Mouse (Mus musculus) large intestine, adult 2 months (tissue): ENCODE results near the gene Add1. TPM values are rescaled to one million over a fixed set of nuclear protein-coding genes. Genes with fewer than 3 reads are reported as not detected.
"Not testable (repeated sequence)": the region's sequence is repeated elsewhere in the genome, so short reads cannot be mapped to it uniquely, and the experiment has no call there.

Experiments
- DNase-seq: peaks from one replicate; pipeline ENCODE4 v3.0.0-alpha.2; 2012; ENCODE audit warnings: low read depth, low spot score
- WGBS: fragments of 180-500 bp; shearing (Covaris S2); methylation state at CpG from one replicate; pipeline ENCODE4 v1.1.7; 2018; 5-methylcytosine and 5-hydroxymethylcytosine counted together
- polyA plus RNA-seq: library from polyadenylated mRNA; depleted of rRNA; stranded (reverse); fragments of >200 nt; gene quantifications from 2 replicates; pipeline ENCODE4 v1.2.3, GENCODE M21; 2012

The Add1 gene
- polyA plus RNA-seq, 1 experiment: 149 TPM

DNA sequence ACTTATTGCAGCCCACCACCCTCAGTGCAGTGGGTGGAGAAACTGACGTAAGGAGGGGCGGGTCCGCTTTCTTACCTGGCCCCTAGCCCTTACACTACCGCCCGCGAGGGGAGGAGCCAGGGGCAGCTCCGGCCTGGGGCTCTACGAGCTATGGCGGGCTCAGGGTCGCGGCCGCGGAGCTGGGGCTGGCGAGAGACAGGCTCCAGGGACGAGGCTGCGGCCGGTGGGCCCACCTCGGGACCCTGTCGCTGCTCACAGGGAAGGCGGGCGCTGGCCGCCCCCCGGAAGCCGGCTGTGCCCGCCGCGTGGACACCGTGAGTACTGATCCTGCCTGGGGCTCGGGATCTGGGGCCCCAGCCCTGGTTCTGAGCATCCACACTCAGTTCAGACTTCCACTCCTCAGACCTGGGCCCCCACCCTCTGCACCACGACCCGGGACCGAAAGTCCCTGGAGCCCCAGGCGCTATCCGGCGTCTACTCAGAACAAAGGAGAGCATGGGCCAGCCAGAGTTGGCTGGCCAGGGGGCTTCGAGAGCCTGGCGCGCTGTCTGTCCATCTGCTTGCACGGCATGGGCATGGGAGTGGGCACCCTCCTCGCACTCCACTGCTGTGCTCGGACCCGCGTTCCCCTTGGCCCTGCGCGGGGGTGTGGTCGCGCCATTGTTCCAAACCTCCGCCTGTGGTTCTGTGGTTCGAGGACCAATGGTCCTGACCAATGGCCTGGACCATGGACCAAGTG is 23.8 kb upstream of the Add1 start:
- no peak for DNase-seq
- WGBS: 1% methylated on average over 49 of the region's 49 CpGs

- 17% methylated on average over 6 of the region's 6 CpGs for WGBS
- no peak for DNase-seq
These were observed 23.2 kb upstream of the Add1 start for GRCm38 (mm10) chr5:34550251-34550650.

DNA sequence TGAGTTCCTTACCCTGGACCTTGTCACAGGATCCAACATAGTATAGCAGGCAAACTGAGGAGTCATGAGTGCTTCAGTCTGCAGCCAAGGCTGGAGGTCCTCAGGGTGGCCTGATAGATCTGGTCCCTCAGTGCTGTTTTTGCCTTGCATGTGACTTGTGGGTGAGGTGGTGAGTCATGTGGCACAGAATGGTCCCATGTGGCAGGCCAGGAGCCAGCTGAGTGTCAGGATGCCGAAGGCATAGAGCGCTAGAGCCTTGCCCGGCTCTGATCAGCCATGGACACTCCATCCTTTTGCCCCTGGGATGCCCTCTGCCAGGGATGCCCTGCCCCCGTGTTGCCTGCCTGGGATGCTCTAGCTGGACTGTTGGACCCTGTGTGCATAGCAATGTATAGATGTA is 21.6 kb upstream of the Add1 start:
- WGBS: 76% methylated on average over 4 of the region's 4 CpGs
- DNase-seq: no peak

DNA sequence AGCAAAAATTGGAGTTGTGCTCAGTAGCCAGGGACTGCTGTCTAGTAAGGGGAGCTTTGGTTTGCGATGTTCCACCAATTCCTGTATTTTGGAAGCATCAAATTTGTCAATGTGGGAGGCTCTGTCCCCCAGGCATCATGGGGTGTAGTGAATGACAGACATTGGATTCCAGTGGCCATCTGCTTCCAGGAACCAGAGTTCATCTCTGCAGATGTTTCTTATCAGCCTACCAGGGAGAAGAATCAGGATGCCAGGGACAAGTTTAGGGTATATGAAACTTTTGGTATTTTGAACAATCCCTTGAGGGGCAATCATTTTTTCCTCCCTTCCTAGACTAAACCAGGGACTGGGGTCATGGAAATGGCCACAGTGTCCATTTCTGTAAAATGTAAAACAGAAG is 9.6 kb upstream of the Add1 start:
- 93% methylated on average over 1 of the region's 1 CpGs for WGBS
- no peak for DNase-seq

- 87% methylated on average over 4 of the region's 4 CpGs for WGBS
- no peak for DNase-seq
These were observed 9.2 kb upstream of the Add1 start for GRCm38 (mm10) chr5:34564291-34564690.

DNA sequence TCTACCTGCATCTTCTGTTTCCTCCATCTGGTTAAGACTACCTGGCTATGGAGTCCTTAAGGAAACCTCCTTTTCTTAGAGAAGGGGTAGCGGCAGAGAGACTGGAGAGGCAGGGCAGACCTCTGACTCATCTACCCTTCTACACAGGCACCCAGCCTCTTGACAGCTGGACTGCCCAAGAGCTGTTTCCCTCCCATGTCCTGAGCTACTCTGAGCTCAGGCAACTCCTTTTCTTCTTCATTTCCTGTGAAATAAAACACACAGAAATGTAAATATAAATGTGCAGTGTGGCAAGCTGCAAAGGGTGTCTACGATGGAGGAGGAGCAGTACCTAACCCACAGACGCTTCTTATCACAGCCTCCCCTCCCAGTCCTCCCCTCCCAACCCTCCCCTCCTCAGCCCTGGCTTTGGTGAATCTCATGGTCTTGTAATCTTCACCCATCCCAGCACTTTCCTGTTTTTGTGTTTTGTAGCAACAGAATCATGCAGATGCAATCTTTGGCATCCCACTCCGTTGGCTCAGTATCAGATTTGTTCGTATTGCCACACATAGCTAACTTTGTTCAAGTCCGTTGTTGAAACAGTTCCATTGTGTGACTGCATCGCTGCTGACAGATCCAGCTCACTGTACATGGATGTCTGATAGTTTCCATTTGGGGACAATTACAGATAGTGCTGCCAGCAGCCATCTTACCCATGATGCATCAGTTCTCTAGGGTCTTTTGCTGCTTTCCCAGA is 7.8 kb upstream of the Add1 start:
- DNase-seq: no peak
- 33% methylated on average over 7 of the region's 7 CpGs for WGBS

DNA sequence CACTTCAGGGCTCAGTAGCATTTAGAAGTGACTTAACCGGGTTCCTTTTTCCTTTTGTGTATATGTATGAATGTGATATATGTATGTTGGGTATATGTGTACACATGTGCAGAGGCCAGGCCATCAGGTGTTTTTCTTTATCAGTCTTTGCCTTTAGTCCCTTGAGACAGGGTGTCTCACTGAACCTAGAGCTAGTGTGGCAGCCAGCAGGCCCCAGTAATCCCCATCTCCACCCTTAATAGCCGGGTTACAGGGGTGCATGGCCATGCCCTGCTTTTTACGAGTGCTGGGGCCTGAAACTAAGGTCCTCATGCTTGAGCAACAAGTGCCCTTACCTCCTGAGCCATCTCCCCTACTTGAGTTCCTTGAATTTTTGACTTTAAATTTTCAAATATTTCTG is 1.9 kb upstream of the Add1 start:
- 75% methylated on average over 3 of the region's 3 CpGs for WGBS
- DNase-seq: no peak

GRCm38 (mm10) chr5:34572568-34572967 is 896 bp upstream of the Add1 start:
- 68% methylated on average over 4 of the region's 4 CpGs for WGBS

DNA sequence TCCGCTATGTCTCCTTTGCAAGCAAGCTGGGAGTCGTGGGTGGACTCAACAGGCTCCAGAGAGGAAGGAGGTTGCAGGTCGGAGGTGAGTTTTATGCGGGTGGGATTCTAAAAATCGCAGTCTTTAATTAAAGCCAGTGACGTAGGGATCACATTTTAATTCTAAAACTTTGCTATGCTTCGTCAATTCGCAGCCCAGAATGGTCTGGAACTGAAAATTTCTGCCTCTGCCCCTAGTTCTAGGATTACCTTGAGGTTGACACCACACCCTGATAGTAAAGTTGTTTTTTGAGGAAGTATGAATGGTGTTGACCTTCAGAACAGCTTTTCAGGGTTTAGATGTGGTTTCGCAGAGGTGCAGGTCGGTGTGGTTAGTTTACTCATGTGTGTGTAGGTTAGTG is 1.3 kb downstream of the Add1 start:
- DNase-seq: no peak
- WGBS: 10% methylated on average over 10 of the region's 10 CpGs

More at GRCm38 (mm10) chr5:34572568-34572967, 896 bp upstream of the Add1 start:
- DNase-seq: not testable (repeated sequence)

- no peak for DNase-seq
- WGBS: 88% methylated on average over 1 of the region's 1 CpGs
These were observed 2.8 kb downstream of the Add1 start for GRCm38 (mm10) chr5:34576286-34576685.

DNA sequence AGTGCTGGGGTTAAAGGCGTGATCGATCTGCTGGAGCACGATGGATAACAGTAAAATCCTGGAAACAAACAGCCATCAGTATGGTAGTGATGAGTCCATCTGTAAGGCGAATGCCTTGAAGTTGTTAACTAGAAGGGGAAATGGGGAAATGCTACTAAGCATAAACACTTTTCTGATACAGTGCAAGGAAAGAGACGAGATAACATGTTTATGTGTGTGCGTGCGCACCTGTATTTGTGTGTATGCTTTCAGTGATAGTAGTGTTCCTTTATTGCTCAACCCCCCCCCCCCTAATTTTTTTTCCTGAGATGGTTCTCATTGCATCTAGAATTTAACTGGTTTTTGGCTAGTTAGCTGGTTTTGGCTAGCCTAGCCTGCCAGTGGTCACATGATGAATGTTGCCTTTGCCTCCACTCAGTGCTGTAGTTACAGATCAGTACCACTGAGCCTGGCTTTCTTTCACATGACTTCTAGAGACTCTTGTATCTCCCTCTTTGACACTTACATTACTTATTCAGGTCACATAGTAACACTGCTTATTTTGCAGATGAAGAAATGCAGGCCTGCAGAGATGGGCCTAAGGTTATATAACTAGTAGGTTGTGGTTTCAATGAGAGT is 4.7 kb downstream of the Add1 start:
- DNase-seq: no peak
- 90% methylated on average over 7 of the region's 7 CpGs for WGBS

DNA sequence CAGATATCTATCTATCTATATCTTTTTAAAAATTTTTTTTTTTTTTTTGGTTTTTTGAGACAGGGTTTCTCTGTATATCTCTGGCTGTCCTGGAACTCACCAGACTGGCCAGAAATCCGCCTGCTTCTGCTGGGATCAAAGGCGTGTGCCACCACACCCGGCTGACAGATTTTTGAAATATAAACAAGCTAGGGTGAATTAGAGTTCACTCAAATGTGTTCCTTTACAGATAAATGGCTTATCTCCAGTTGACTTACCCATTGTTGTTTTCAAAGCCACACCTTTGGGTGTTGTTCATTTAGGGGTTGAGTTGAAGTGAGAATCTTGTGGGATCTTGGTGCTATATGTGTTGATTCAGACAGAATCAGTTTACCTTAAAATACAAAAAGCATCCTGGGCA is 5.9 kb downstream of the Add1 start:
- no peak for DNase-seq
- 18% methylated on average over 3 of the region's 3 CpGs for WGBS

- 20% methylated on average over 10 of the region's 10 CpGs for WGBS
These were observed 8.3 kb downstream of the Add1 start for GRCm38 (mm10) chr5:34581671-34582313.

GRCm38 (mm10) chr5:34582314-34582675 is 8.8 kb downstream of the Add1 start:
- 63% methylated on average over 5 of the region's 5 CpGs for WGBS

More at GRCm38 (mm10) chr5:34581671-34582313, 8.3 kb downstream of the Add1 start:
- DNase-seq: not testable (repeated sequence)

GRCm38 (mm10) chr5:34585216-34585615 is 11.8 kb downstream of the Add1 start:
- 71% methylated on average over 5 of the region's 5 CpGs for WGBS
- no peak for DNase-seq

More at GRCm38 (mm10) chr5:34582314-34582675, 8.8 kb downstream of the Add1 start:
- no peak for DNase-seq

DNA sequence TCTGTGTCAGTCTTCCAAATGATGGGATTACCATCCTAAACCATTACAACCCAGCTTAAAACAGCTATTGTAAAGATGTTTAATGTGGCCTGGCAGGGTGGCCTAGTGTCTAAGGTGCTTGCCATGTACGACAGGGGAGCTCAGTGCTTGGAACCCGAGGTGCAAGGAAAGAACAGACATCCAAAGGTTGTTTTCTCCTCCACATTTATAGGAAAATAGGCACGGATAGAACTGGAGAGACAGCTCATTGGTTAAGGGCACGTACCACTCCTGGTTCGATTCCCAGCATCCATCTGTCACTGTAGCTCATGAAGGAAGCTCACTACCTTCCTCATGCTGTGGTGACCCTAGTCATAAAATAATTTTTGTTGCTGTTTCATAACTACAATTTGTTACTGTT is 14.4 kb downstream of the Add1 start:
- DNase-seq: no peak
- WGBS: 80% methylated on average over 5 of the region's 5 CpGs

GRCm38 (mm10) chr5:34590059-34590458 is 16.6 kb downstream of the Add1 start:
- 54% methylated on average over 5 of the region's 5 CpGs for WGBS
- DNase-seq: no peak

- no peak for DNase-seq
- 74% methylated on average over 4 of the region's 4 CpGs for WGBS
These were observed 17.2 kb downstream of the Add1 start for GRCm38 (mm10) chr5:34590702-34591101.

DNA sequence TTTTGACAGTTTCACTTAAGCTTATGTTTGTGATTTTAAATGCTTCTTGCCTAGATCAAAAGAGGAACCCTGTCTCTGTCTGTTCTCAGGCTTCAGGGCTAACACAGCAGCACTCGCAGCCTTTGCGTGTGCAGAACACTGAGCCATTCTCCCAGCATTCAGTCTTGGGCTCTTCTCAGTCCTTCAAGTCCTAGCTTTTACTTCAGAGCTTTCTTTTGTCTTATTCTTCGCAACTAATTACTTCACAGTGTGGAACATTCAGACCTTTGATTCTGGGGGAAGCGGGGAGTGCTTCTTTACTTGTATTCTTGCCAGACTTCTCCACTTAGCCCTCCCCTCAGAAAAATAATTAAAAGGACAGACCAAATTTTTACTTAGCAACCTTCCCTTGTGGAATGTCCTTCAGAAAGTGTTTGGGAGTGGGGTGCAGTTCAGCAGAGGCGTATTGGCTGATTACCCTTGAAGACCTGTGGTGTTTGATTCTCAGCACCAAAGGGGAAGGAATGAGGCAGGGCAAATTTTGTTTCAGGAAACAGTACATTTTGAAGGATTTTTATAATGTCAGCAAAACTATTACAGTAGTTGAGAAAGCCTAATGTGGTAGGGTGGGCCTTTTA is 18.0 kb downstream of the Add1 start:
- 79% methylated on average over 5 of the region's 5 CpGs for WGBS

DNA sequence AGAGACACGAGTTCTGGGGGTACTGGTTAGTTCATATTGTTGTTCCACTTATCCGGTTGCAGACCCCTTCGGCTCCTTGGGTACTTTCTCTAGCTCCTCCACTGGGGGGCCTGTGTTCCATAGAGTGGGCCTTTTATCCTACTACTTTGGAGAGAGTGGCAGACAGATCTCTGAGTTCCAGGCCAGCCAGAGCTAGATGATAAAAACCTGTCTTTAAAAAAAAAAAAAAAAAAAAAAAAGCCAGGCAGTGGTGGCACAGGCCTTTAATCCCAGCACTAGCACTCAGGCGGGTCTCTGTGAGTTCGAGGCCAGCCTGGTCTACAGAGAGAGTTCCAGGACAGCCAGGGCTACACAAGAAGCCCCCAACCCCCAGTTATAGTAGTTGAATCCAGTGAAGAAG is 18.8 kb downstream of the Add1 start:
- 91% methylated on average over 5 of the region's 5 CpGs for WGBS
- DNase-seq: not testable (repeated sequence)

More for the DNA sequence above, 18.0 kb downstream of the Add1 start:
- DNase-seq: no peak
